Mouse (Mus musculus): ENCODE measurements at regions not wholly inside any gene's neighbourhood (a gene's known extent, or its start where the extent isn't known, plus 50 kb on each side); places are given as distances from the start of the nearest gene placed in this dataset.

- no peak for DNase-seq
Measured at GRCm38 (mm10) chr7:133370542-133370941, 231.4 kb downstream of the Tex36 start.

DNA sequence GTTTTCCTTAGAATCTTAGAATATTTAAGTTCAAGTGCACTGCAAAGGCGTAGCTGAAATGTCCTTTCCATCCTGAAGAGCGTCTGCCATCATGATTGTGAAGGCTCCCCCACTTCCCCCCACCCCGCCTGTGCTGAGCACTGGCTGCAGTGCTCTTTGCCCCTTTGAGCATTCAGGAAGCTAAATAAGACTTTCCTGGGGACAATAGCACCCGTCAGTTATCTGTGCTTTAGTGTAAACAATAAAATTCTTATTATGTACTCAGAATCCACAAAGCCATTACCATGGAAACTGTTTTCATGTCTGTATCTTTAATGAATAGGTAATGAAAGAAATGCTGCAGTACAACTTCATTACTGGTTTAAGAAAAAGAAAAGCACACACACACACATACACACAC is 237.4 kb downstream of the Tex36 start:
- no peak for DNase-seq

DNA sequence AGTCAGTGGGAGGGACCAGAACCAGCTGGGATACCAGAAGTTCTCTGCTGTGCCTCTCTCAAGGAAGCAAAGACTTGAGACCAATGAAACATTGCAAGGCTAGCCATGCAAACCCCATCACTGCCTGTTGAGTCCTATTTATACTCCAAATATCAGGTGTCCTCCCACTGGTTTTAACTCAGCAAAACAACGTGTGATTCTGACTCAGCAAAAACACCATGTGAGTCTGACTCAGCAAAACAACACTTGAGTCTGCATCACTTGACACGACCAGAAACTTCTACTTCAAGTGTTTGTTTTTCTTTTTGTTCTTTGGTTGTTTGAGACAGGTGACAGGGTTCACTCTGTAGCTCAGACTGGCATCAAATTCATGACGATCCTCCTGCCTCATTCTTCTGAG is 204.6 kb upstream of the Ctbp2 start:
- DNase-seq: no peak

- DNase-seq: no peak
Measured at GRCm38 (mm10) chr7:133325548-133326190, 201.5 kb upstream of the Ctbp2 start.

- no peak for DNase-seq
Measured at GRCm38 (mm10) chr7:133323955-133324354, 199.8 kb upstream of the Ctbp2 start.

GRCm38 (mm10) chr7:133317511-133317910 is 193.4 kb upstream of the Ctbp2 start:
- DNase-seq: no peak

DNA sequence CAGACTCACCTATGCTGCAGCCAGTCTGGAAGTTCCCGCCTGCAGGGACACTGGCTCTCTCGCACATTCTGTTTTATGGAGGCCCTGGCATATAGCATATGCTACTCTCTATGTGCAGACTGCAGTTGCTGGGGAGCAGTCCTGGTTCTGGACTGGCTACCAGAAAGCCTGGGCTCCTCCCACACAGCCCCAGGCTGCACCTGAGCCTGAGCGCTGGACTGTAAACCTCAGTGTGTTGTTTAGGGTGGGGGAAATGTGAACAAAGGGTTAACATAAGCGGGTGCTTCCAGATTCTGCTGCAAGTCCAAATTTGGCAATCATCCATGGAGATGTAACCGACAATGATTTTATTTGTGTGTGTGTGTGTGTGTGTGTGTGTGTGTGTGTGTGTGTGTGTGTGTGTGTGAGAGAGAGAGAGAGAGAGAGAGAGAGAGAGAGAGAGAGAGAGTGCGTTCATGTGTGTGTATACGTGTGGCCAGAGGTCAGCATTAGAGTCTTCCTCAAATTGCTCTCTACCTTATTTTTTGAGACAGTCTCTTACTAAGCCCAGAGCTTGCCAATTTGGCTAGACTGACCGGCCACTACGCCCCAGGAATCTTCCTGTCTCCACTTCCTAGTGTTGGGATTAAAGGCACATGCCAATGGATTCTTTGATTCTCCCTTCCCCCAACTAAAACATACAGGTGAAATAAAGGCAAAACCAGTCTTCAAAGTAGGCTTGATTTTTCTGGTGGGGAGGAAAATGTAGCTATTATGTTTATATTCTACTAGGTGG is 192.7 kb upstream of the Ctbp2 start:
- peak; percentile 93 for DNase-seq

GRCm38 (mm10) chr7:133315197-133316029 is 191.3 kb upstream of the Ctbp2 start:
- DNase-seq: no peak

DNA sequence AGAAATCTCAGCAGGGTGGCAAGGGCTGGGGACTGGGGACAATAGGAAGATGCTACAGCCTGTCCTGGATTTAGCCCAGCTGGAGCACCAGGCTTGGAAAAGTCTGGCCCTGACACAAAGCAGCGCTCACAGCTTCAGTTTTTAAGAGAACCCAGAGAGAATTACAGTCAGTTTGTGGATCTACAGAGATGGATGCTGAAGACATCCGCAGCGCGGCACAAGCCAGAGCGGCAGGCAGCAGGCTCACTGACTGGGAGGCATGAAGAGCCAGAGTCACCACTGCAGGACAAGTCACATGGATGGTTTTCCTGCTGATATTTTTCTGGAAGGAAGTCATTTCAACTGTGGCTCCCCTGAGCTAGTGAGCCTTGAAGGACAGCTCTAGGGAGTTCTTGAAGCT is 189.0 kb upstream of the Ctbp2 start:
- no peak for DNase-seq

- no peak for DNase-seq
Measured at GRCm38 (mm10) chr7:133311116-133311801, 187.1 kb upstream of the Ctbp2 start.

DNA sequence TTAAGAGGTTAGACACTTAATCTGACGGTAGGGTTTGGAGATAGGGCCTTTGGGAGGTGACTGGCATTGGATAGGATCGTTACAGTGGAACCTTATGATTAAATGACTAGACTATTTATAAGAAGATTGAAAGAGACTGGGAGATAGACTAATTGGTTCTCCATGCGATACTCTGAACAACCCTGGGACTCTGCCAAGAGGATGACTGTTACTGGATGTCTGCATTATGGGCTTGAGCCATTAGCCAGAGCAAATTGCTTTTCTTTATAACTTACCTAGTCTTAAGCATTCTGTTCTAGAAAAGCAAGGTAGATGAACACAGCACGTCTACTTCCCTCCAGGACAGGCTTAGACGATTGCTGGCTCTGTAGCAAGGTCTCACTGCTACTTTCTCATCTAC is 180.3 kb upstream of the Ctbp2 start:
- DNase-seq: no peak

- peak; percentile 76 for DNase-seq
Measured at GRCm38 (mm10) chr7:133290471-133290870, 166.3 kb upstream of the Ctbp2 start.

DNA sequence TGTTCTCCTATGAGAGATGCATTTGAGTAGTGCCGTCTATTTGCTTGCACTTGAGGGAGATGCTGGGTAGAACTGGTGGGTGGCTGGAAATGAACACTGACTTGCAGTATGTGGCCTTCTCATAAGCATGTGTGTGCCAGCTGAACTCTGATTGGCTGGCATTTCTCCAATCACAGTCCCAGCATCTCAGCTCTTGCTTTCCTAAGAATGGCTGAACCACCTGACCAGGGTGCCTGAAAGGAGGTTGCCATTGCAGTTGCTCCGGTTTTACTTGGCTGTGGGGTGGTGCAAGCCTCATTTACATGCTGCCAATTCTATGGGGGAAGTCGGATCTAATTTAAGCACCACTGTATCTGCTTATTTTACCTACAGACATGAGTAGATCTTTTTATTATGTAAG is 164.1 kb upstream of the Ctbp2 start:
- no peak for DNase-seq

DNA sequence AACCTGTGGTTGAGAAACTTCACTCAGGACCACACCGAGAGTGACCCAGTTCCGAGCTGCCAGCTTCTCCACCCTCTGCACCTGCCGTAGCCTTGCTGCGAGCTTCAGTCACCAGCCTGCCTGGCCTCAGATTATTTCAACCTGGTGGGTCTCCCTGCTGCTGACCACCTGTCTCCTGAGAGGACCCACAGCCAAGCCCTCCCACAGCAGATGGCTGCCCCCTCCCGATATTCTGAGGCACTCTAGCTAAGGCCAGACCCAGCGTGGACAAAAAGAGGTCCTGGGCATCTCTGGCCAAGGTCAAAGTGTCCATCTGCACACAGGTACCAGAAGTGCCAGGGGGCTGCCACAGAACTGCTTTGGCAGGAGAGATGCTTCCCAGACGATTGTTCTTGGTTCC is 162.7 kb upstream of the Ctbp2 start:
- peak; percentile 99 for DNase-seq

GRCm38 (mm10) chr7:133286216-133286615 is 162.1 kb upstream of the Ctbp2 start:
- DNase-seq: no peak

GRCm38 (mm10) chr7:133262161-133262560 is 138.0 kb upstream of the Ctbp2 start:
- peak; percentile 74 for DNase-seq

DNA sequence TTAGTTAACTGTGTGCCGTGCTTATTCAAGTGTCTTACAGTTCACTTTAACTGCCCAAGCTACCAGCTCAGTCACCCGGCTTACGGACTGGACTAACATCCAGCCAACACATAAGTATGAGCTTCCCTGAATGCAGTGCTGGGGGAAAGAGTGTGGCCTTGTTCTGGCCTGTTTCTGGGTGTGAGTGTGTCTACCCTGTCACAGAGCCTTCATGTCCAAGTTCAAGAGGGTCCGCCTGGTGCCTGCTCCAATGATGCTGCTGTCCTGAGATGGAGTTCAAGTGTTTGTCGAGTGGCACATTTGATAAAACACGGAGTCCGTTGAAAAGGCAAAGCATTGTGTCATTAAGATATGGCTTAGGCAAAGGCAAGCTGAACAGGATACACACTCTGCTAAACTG is 135.0 kb upstream of the Ctbp2 start:
- DNase-seq: no peak

DNA sequence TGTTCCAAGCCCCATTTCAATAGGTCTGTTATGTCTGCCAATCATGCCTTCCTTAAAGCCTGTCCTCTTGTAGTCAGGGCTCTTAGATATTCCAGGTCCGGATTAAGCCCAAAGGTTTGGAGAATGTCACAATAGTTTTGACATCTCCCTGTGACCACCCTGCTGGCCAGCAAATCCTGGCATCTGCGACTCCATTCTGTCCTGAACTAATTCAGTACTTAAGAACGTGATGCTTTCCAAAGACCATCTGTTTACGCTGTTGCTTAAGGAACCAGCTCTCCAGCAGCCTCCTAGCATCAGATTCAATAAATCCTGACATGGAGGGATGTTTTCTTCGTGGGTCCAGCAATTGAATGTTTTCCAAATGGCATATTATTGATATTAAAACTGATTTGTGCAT is 132.7 kb upstream of the Ctbp2 start:
- DNase-seq: peak; percentile 71

- DNase-seq: no peak
Measured at GRCm38 (mm10) chr7:133244601-133245000, 120.4 kb upstream of the Ctbp2 start.

GRCm38 (mm10) chr7:133234326-133234725 is 110.2 kb upstream of the Ctbp2 start:
- no peak for DNase-seq

- no peak for DNase-seq
Measured at GRCm38 (mm10) chr7:133232889-133233441, 108.8 kb upstream of the Ctbp2 start.

DNA sequence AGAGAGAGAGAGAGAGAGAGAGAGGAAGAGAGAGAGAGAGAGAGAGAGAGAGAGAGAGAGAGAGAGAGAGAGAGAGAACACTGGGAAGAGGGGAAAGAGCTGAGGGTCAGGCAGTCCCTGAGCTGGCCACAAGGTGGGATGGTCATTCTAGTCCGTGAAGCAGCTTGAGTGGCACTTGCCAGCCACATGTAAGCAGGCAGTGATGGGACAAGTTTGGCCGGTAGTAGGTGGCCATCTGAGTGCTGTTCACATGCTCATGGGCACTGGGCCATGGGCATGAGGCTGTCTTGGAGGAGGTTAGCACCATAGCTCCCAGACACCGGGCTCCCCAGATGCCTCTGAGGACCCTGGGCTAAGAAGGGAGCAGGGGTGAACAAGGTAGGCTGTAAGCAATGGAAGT is 106.7 kb upstream of the Ctbp2 start:
- peak; percentile 48 for DNase-seq
